Mouse (Mus musculus): Measurements from ENCODE around the gene Kirrel3.

DNA sequence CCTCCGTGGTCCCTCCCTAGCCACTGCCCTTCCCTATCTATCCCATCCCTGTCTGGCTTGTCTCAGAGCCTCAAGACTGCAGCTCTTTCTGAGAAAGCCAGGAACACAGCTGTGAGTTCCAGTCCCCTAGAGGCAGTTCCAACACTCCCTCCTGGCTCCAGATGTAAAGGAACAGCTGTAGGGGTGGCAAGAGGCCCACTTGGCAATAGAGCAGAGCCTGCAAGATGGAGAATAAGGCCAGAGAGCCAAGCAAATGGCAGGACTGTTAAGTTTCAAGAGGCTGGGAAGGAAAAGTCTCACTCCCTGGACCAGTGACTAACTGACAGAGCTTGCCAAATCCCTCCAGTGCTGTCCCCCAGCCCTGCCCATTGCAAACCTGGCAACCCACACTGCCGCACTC, 560.1 kb downstream of the Kirrel3 start:
- TF ChIP-seq CTCF (IDR thresholded peaks at IDR 0.05): peak; percentile 38
- peak; percentile 54; the same call in 1 of the 2 replicates for TF ChIP-seq EP300 (IDR thresholded peaks at IDR 0.05)

Data from lung, postnatal 0 days (tissue).